Mouse (Mus musculus) bone marrow, adult 2 months (tissue): ENCODE data around the gene Fam20c.

Experiments
- CTCF ChIP-seq: fragments of 200-500 bp; IDR thresholded peaks from 2 replicates; pipeline ENCODE4 v1.5.1; 2011; ENCODE audit warnings: low read length, control low read depth; ENCODE audit not compliant: control insufficient read depth, insufficient read depth
- POLR2A ChIP-seq: fragments of 200-500 bp; IDR thresholded peaks from 2 replicates; pipeline ENCODE4 v1.6.1; 2011; ENCODE audit warnings: low read depth, mild to moderate bottlenecking, control low read depth, low read length, borderline replicate concordance; ENCODE audit not compliant: control insufficient read depth

DNA sequence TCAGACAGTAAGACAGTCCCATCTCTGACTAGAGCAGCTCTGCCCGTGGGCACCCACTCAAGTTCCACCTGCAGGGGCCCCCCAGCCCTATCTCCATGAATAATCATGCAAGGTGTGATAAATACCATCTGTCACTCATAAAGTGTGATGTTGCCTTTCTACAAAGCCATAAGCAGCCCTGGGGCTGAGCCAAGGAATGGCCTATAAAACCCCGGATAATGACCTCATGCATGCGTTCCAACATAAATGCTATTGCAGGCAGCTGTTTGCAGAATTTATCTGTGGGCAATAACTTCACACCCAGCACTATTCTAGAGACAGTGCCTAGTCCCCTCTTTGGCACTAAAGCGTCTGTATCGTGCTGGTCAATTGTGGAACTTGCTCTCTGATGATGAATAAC is 12.0 kb upstream of the Fam20c start:
- TF ChIP-seq CTCF (no peak), POLR2A (no peak)
